Mouse (Mus musculus): ENCODE data around the gene Cers5.
A peak's percentile ranks its signal among the peaks of the same experiment; 100 is the strongest.
"Not testable (repeated sequence)": the region's sequence is repeated elsewhere in the genome, so short reads cannot be mapped to it uniquely, and the experiment has no call there.

The Cers5 gene

DNA sequence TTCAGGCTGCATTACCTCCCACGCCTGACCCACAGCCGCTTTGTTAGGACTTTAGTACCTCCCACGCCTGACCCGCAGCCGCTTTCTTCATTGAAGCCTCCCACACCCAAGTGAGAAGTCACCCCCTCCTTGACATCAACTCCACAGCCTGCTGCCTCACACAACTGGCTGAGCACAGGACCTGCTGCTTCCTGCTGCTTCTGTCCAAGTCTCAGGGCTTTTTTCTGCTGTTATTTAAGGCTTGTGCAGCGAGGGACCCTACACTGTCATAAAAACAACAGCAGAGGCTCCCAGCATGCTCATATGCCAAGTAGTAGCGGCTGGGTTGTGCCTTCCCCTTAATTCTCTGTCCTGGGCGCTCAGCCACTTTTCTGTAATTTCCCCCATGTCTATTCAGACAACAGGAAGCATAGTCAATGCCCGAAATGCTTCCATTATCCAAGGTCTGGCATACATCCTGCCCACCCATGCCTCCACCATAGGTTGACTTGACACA, 15.0 kb upstream of the Cers5 start:
- peak; percentile 19 for DNase-seq

DNA sequence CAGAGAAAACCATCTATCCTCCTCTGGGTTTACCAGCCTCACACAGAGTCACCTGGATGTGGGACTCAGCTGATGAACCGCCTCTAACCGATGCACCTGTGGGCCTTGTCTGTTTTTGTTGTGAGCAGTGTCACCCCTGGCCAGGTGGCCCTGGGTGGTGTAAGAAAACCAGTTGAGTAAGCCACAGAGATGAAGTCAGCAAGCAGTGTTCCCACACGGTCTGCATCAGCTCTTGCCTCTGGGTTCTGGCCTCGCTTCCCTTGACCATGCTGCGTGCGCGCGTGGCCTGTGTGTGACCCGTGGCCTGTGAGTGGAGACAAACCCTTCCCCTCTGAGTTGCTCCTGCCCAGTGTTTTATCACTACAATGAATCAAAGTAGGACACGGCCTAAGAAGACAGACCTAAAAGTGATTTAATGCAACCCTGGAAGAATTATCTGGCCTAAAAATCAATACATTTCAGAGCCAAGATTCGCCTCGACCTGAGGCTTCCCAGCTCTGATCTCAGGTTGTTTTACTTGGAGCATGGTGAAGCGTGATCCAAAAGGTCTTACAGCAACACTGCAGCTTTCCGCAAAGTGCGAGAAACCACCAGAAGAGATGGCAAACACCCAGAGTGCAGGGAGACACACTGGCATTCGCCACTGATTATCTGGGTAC, 6.1 kb upstream of the Cers5 start:
- no peak for DNase-seq

DNA sequence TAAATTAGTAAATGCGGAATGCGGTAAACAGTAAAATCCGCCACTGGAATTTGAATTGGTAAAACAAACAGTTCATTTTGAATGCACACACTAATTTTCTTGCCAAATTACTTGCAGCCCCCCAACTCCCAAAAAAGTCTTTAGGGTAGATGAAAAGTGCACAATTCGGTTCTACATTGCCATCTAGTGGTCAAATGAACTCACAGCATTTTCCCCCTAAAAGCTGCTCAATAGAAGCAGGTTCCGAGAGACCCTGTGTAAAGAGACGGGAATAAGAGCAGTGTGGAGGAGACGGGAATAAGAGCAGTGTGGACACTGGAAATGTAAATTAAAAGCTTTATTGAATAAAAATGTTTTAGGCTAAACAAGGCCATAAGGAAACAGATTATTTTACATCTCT, 5.5 kb upstream of the Cers5 start:
- peak; percentile 45 for DNase-seq

DNA sequence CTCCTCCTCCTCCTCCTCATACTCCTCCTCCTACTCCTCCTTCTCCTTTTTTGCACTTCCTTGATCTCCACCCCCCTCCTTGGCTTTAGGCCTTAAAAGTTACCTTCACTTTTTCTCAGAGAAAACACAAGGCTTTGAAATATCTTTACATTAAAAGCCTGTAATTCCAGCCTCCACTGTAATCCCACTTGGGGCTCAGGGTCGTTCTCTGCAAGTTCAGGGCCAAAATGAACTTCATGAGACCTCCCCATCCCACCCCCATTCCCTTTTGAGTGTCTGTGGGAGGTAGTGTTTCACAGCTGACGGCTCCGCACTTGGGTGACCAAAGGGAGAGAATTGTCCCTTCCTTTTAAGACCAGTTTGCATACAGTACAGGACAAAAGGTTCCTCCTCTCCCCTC, 240 bp upstream of the Cers5 start:
- DNase-seq, result no peak

DNA sequence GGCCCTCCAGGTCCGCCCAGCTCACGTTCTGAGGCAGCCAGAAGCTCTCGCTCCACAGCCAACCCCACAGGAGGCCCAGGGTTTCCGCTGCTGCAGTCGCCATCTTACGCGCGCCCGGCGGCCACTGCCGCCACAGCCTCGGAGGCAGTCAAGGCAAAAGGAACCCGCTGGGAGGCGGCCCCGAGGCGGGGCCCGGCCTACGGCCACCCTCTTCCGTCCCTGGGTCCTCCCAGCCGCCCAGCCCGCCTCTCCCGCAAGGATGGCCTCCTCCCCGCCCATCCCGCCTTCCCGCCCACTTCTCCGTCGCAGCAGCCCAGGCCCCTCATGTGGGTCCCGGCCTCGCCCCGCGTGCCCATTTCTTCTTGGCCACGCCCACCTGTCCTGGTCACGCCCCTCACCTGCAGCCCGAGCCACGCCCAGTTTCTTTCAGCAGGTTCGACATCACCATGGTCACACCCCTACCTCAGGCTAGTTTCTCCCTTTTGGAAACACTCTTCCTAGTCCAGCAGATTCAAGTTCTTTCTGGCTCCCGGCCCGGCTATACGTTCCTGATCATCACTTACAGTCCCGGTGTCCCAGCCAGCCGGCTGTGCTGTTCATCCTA, 306 bp downstream of the Cers5 start:
- peak; percentile 90 for DNase-seq

DNA sequence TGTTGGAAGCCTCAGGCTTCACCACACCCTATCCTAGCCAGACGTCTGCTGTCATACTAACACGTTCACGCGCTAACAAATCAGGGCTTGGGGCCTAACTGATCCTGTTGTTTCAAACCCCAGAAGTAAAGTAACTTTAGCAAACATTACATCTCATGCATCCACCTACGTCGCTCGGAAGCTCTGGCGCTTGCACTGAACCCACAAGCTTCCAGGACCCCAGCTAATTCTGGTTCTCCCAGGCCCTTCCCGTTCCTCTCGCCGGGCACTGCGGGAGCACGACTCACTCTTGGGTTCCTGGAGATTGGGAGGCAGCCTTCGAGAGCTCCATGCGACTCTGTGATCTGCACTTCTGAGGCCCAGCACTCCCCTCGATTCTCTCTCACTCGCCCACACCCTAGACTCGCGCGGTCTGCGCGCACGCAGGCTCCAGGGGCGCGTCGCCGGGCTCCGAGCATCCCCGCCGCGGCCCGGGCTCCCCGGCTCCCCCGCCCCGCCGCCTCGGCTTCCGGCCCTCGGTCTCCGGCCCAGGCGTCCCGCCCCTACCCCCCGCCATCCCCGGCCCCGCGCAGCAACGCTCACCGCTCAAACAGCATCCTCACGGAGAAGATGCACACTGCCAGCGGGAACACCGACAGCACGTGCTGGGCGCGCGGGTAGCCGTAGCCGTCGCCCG, 946 bp downstream of the Cers5 start:
- DNase-seq, result no peak

DNA sequence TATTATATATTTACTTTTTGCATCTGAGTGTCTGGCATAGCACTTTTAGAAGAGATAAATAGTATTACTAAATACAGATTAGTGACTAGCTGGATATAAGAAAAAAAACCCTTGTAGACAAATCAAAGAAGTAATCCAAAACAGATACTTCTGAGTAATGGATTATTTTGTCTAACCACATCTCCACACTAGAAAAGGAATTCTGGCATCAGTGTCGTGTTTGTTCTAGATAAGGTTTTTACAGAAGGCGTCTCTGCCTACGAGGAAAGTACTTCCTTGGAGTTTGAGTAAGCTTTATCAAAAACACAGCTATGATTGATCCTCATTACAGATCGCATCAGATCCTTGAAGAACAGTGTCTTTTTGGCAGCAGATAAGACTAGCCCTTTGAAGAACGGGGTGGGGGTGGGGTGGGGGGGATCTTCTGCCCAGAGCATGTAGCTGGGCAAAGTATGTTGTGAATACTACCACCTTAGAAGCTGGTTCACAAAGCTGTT, 1.6 kb downstream of the Cers5 start:
- no peak for DNase-seq

DNA sequence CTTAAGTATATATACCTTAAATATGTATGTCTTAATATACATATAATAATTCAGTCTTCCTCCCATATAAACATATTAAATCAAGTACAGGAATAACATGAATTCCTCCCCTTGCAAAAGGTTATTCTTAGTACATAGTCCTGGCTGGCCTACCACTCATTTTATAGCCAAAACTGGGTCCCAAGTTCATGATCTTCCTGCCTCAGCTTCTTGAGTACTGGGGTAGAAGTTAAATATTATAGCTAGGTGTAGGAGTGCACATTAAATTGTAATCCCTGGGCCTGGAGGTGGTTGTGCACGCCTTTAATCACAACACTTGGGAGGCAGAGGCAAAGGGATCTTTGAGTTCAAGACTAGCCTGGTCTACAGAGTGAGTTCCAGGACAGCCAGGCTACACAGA, 3.9 kb downstream of the Cers5 start:
- no peak for DNase-seq

DNA sequence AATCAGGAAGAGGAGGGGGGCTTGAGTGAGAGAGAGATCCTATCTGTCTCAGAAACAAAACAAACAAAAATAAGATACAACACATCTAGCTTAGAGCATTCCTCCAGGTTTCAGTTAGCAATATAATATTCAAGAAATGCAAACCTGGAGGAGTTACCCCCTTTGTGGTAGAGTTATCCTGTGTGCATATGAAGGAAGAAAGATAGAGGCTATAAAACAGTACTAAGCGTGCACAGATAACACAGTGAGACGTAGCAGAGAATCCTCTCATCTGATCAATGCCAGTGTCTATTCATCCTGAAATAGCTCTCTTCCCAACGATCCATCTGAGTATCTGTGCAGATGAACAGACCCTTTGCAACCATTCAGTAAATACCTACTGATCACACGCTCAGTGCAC, 5.2 kb downstream of the Cers5 start:
- DNase-seq, result no peak

DNA sequence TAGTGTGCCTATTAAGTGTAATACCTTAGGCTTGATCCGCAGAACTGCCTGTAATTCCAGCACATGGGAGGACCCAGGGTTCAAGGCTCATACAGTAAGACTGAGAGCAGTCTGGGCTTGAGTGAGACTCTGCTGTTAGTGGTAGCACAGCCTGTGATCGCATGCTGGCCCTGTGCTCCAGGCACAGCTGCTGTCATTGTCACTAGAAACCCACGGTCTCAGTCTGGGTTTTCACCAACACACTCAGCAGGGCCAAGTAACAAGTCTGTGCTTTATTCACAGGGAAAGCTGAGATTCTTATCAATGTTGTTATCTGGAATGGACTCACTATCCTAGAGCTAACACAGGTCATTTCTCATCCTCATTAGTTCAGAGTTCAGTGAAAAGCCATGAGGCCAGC, 18.5 kb downstream of the Cers5 start:
- DNase-seq, result no peak

DNA sequence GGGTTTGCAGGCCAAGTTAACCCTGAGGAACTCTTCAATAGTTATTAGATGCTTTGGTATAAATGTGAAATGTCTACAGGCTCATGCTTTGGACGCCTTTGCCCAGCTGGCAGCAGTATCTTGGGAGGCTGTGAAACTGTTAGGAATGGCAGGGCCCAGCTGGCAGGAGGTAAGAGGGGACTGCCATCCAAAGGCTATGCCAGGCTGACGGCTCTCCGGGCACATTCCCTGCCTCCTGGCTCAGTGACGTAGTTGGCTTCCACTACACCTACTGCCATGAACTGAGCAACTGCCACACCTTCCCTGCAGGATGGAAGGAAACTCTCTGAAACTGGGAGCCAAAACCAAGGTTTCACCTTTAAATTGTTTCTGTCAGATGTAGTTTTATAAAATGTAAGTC, 32.5 kb downstream of the Cers5 start:
- DNase-seq, result no peak

DNA sequence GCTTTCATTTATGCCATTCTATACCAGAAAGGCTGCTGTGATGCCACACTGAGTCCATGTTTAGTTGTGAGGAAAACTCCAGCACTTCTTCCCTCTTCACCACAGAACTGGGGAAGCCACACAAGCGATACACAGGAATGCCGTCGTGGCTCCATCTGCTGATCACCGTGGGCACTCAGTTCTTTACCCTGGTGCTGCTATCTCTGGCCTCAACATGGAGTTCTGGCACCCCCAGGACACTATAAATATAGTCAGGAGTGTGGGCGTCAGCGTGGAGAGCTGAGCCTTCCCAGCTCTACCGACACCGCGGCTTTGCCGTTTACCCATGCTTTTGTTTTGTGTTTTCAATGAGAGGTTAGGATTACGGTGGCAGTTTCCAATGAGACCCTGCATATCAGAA, 36.0 kb downstream of the Cers5 start:
- DNase-seq, result no peak

DNA sequence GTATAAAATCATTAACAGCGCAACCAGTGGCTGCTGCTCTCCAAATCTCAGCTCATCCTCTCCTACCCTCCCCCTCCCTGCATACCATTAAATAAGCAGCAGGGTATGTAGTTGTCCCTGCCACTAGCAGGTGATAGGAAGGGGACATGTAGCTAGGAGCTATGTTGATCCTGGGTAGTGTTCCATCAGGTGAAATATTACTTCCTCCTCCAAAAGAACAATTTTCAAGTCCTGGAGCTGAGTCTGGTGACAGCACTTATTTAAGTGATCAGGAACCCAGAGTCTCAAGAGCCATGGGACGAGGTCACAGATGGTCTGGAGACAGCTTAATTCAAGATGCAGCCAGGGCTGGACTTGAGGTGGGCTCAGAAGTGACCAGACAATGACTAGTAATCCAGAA, 37.1 kb downstream of the Cers5 start:
- DNase-seq, result peak; percentile 100

DNA sequence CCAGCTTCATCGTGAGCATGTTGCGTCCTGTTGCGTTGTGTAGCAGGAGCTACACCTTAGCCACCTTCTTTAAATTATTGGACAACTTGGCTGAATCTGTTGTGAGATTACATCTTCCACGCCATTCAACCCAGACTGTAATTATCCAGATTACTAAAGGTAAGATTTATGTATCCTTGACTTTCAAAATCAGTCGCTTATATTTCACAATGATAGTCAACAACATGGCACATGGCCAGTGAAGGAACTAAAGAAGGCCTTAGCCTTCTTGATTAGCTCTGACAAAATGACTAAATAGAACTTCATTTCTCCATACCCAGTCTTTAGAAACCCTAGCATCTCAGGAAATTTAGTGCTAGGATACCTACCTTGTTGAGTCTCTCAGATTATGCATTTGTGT, 39.5 kb downstream of the Cers5 start:
- DNase-seq, result no peak

DNA sequence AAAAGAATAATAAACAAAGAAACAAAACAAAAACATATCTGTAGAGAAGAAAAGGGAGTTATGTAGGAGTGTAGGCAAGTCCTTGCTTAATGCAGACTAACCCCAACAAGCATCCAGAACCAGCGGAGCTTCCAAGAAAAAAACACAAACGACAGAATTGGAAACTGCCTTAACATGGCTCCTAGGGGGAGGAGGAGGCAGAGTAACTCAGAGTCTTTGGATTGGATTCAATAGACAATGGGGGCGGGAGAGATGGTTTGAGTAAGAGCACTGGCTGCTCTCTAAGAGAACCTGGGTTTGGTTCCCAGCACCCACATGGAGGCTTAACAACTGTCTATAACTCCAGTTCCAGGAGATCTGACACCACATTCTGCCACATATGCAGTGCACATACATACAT, 41.0 kb downstream of the Cers5 start:
- DNase-seq, result no peak

DNA sequence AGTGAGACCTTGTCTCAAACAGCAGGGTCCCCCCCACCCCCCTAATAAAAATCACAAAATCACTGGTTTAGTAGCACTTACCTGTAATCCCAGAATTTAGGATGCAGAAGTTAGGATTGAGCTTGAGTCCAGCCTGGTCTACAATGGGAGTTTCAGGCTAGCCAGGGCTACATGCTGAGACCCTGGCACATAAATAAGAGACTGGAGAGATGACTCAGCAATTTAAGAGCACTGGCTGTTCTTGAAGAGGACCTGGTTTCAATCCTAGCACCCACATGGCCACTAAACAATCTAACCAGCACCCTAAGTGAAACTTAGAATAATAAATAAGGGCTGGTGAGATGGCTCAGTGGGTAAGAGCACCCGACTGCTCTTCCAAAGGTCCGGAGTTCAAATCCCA, 41.5 kb downstream of the Cers5 start:
- no peak for DNase-seq

DNA sequence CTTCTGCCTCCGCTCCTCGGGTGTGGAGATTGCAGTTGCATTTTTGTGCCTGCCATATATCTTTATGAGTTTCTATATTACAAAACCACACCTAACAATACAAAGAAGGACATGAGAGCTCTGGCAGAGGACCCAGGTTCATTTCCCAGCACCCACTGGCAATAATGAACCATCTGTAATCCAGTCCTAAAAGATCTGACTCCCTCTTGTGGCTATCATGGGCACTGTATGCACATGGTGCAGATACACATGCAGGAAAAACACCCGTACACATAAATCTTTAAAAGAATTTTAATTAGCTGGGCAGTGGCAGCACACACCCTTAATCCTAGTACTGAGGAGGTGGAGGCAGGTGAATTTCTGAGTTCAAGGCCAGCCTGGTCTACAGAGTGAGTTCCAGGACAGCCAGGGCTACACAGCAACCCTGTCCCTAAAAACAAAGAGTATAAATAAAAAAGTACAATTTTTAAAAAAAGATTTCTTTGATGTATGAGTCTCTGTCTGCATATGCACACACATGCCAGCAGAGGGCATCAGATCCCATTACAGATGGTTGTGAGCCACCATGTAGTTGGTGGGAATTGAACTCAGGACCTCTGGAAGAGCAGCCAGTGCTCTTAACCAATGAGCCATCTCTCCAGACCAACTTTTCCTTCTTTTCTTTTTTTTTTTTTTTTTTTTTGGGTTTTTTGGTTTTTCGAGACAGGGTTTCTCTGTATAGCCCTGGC, 43.5 kb downstream of the Cers5 start:
- no peak for DNase-seq

DNA sequence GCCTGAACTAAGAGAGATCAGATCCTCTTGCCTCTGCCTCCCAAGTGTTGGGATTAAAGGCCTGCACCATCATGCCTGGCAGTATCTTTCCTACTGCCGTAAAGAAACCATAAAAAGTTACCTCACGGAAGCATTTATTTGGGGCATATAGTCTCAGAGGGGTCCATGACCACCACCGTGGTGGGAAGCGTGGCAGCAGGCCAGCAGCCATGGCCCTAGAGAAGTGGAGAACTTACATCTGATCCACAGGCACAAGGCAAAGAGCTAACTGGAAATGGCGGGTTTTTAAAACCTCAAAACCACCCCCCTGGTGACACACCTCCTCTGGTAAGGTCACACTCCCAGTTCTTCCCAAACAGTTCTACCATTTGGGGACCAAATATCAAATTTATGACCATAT, 44.5 kb downstream of the Cers5 start:
- DNase-seq, result no peak

DNA sequence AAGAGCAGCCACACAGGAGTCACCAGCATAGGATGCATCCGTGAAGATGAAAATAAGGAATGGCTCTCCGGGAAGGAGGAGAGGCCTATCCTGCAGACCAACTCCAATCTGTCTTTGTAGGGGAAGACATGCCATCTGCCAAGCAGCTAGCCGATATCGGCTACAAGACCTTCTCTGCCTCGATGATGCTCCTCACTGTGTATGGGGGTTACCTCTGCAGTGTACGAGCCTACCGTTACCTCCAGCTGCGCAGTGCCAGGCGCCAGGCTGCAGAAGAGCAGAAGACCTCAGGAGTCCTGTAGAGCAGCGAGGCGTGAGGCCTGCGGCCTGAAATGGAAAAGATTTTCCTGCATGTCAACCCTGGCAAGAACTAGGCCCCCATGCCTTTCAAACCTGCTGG, 45.2 kb downstream of the Cers5 start:
- DNase-seq, result no peak

DNA sequence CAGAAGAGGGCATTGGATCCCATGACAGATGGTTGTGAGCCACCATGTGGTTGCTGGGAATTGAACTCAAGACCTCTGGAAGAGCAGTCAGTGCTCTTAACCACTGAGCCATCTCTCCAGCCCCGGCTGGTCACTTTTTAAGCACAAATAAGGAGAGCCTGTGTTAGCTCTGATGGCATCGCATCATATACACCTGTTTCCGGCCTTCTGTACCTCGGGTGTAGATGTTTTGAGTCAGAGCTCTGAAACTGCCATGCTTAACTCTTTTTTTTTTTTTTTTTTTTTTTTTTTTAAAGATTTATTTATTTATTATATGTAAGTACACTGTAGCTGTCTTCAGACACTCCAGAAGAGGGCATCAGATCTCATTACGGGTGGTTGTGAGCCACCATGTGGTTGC, 45.6 kb downstream of the Cers5 start:
- not testable (repeated sequence) for DNase-seq

DNA sequence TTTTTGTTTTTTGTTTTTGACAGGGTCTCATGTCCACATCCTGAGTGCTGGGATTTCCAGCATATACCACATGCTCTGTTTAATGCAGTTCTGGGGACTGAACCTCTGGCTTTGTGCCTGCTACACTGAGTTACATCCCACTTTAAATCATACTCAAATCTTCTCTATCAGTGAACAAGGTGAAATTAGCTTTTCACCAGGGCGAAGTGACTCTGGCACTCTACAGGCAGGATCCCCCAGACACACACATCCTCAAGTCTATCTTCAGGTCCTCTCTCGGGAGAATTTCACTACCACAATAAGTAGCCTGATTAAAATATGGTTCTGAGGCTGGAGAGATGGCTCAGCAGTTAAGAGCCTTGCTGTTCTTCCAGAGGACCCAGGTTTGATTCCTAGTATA, 46.1 kb downstream of the Cers5 start:
- no peak for DNase-seq

DNA sequence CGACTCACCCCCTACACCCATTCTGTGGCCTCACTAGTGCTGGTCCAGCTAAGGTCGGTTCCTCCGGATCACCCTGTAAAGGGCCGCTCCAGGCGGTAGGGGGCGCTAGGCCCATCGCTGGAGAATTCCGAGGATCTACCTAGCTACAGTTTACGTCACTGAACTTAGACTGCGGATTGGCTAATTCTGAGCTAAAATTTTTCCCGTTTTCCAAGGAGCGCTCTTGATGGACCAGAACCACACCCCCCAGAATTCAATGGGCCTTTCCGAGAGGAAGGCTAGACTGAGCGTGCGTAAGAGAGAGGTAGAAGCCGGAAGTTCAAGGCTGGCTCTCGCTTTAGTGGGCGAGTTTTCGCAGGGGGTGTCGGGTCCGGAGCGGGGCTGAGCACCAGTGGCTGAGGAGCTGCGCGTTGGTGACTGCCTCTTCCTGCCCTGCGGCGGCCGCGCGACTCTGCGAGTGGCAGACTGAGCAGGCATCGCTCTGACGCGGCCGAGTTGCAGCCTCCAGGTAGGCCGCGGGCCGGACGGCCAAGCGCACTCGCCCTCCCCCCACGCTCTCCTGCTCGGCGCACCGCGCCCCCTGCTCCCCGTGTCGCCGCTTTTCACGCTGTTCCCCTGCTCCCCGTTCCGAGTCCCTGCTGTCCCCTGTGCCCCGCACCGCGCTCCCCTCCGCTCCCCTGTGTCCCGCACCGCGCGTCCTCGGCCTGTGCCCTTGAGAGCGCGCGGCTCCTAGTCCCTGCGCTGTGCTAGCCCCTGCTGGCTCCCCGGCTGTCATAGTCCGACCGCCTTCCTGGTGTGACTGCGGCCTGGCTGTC, 47.1 kb downstream of the Cers5 start, which contains the start of gene Cox14:
TSS of gene Cox14 (plus strand) at position 278 of the 815 bp plus-strand sequence.
- peak; percentile 94 for DNase-seq

Data from lung, postnatal 14 days (tissue).